Mouse (Mus musculus): Measurements from ENCODE around the gene Gm49333. TPM values are rescaled to one million over a fixed set of nuclear protein-coding genes. Genes with fewer than 3 reads are reported as not detected.

Gene Gm49333
- under 1 TPM in 1 of 2 experiments, not detected in 1; 0.37 TPM for total RNA-seq (2021)
- long read RNA-seq, experiment 1, partial matches to known transcripts, result 1 of 3 reads
- long read RNA-seq, experiment 1, other reads (novel, unspliced or antisense), result 2 of 3 reads
- long read RNA-seq, experiment 2, result 0 reads

- DNase-seq (ENCODE audit: low spot score in 2 of 2), result peak; percentile 58 to 72
These were observed at the start of gene Gm49333, which contains the start of the genes Eef1akmt4 and Alg3 for GRCm38 (mm10) chr16:20611357-20612227. TSS of gene Gm49333 (plus strand) at chr16:20611610. TSS of gene Eef1akmt4 (plus strand) at chr16:20611593. TSS of gene Alg3 (minus strand) at chr16:20611735.

GRCm38 (mm10) chr16:20565075-20565474 lies 46.3 kb upstream of the Gm49333 start:
- no peak for DNase-seq (ENCODE audit: low spot score in 2 of 2)

- DNase-seq (ENCODE audit: low spot score in 2 of 2), result no peak
These were observed 22.0 kb upstream of the Gm49333 start, which contains the start of gene Vwa5b2 for GRCm38 (mm10) chr16:20589366-20589938. TSS of gene Vwa5b2 (plus strand) at chr16:20589471.

GRCm38 (mm10) chr16:20589939-20590679 lies 21.3 kb upstream of the Gm49333 start:
- no peak for DNase-seq (ENCODE audit: low spot score in 2 of 2)

GRCm38 (mm10) chr16:20590680-20591038 lies 20.8 kb upstream of the Gm49333 start:
- no peak for DNase-seq (ENCODE audit: low spot score in 2 of 2)

- no peak for DNase-seq (ENCODE audit: low spot score in 2 of 2)
These were observed 20.2 kb upstream of the Gm49333 start for GRCm38 (mm10) chr16:20591076-20591705.

GRCm38 (mm10) chr16:20595060-20595673 lies 16.2 kb upstream of the Gm49333 start:
- DNase-seq (ENCODE audit: low spot score in 2 of 2), result no peak

- no peak for DNase-seq (ENCODE audit: low spot score in 2 of 2)
These were observed 15.7 kb upstream of the Gm49333 start for GRCm38 (mm10) chr16:20595737-20596136.

- no peak for DNase-seq (ENCODE audit: low spot score in 2 of 2)
These were observed 14.5 kb upstream of the Gm49333 start for GRCm38 (mm10) chr16:20596687-20597441.

- no peak for DNase-seq (ENCODE audit: low spot score in 2 of 2)
These were observed 10.9 kb upstream of the Gm49333 start for GRCm38 (mm10) chr16:20600511-20600910.

GRCm38 (mm10) chr16:20604705-20605104 lies 6.7 kb upstream of the Gm49333 start:
- DNase-seq (ENCODE audit: low spot score in 2 of 2), result no peak

GRCm38 (mm10) chr16:20610501-20611356 lies 681 bp upstream of the Gm49333 start:
- peak; percentile 31 to 50 for DNase-seq (ENCODE audit: low spot score in 2 of 2)

GRCm38 (mm10) chr16:20619541-20620398 lies 8.4 kb downstream of the Gm49333 start:
- no peak for DNase-seq (ENCODE audit: low spot score in 2 of 2)

- DNase-seq (ENCODE audit: low spot score in 2 of 2), result no peak
These were observed 9.0 kb downstream of the Gm49333 start for GRCm38 (mm10) chr16:20620399-20620735.

GRCm38 (mm10) chr16:20620751-20621190 lies 9.4 kb downstream of the Gm49333 start:
- no peak for DNase-seq (ENCODE audit: low spot score in 2 of 2)

- peak in 1 of 2 experiments; percentile 31 for DNase-seq (ENCODE audit: low spot score in 2 of 2)
These were observed 10.0 kb downstream of the Gm49333 start, which contains the start of gene Camk2n2 for GRCm38 (mm10) chr16:20621191-20621990. TSS of gene Camk2n2 (minus strand) at chr16:20621287.

Measured in adrenal gland, postnatal 4 days (tissue).